Mouse (Mus musculus): ENCODE results near the gene A930009A15Rik. TPM values are rescaled to one million over a fixed set of nuclear protein-coding genes. Genes with fewer than 3 reads are reported as not detected.
A peak's percentile ranks its signal among the peaks of the same experiment; 100 is the strongest.

Gene A930009A15Rik
- not detected in 2 replicates for polyA plus RNA-seq (2016; fragmentation: Nextera tagmentation; extraction: Ambion mirVana)

DNA sequence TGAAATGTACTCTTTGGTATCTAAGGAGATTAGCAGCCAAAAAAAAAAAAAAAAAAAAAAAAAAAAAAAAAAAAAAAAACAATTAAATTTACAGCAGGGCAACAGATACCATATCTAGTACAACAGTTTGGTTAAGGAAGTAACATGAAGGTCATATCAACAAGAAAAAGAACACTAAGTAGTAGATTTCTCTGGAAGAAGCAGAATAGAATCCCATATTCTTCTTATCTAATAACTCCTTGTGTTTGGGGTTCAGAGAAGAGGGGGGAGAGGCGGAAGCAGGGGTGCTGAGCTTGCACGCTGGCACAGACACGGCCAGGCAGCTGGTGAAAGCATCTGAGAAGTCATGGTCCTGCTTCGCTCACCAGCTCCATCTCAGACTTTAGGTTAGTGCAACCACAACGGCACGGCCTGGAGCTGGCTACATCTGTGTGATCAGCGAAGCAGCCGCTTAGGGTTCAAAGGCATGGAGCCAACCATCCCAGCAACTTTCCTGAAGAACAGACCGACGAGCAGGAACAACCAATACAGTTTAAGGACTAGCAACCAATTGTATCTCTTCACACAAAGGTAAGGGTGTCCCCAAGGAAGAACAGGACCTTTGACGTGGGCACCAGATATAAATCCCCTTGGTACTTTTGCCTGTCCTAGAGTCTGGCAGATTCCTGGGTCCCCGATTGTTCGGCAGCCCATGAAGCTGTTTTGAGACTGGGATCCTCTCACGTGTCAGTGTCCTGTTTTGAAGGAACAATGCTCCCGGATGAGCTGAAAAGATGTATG, at the start of gene A930009A15Rik:
Gene A930009A15Rik (plus strand): TSS at position 275 of the 780 bp plus-strand sequence.
- Histone ChIP-seq H3K9me3 (no peaks in the 10 kb centered on the region), H3K27me3 (replicated peaks; ENCODE audit: low read depth, poor library complexity, severe bottlenecking) (no peaks in the 10 kb centered on the region; the same call in none of the 2 replicates), H3K36me3 (replicated peaks) (no peaks in the 10 kb centered on the region), H3K27ac (replicated peaks) (no peak within 1 kb of the TSS; the same call in 1 of the 2 replicates), H3K4me3 (no peak within 1 kb of the TSS), H3K4me1 (peaks cover 7% of the 10 kb centered on the region)
- no peak for DNase-seq (ENCODE audit: low spot score)
- 81% methylated on average over 15 of the region's 15 CpGs for WGBS

DNA sequence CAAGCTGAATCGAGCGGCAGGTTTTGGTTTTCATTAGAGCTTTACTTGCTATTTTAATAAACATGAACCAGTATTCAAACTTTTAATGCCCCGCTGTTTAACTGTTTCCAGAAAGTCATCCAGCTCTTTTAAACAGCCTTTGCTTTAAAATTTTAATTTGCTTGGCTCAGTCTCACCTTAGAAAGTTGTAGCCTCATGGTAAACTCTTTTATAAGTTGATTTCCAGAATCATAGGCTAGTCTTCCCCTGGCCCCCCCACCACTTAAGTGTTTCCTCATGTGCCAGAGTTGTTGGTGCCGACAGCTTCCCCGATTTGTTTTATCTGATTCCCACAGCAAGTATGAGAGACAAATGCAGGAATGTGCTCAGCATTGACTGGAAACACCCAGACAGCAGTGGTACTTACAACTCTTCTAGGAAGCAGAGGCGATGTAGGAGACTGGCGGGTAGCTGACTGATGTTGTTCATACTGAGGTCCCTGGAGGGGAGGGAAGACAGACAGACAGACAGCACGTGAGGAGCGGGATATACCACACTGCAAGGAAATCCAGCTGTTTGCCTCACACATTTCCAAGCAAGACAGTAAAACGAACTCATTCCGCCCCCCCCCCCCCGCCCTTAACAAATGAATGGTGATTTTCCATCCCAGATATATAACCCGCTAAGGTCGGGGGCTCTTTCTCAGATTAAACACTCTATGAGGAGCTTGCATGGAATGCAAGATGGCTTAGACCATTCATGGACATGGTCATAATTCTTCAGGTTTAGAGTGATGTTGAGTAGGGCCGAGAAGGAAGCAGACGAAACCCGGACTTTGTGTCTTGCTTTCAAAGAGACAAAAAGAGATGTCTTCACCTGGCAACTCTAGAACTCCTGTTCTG, 49.3 kb upstream of the A930009A15Rik start:
- 47% methylated on average over 17 of the region's 17 CpGs for WGBS
- Histone ChIP-seq H3K4me3 (0 out of 2 replicates have a peak overlapping the region, but pooled peaks have one; percentile 23), H3K27ac (replicated peaks) (peak overlapping the region; percentile 78)

DNA sequence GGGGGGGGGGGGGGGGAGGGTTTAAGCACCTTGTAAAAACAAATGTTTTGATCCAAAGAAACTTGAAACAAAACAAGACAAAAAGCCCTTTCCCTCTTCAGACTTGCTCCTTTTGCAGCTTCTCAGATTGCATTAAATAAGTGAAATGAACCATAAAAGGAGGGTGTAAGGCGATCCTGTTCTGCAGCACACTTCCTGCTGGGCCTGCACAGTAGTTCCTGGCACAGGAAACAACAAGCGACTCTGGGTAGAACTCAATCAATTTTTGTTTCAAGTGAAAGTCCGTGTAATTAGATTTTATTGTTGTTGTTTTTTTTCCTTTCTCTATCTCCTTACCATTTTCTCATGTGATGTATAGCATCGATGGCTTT, 48.7 kb upstream of the A930009A15Rik start:
- peaks cover 31% of the 10 kb centered on the region for H3K4me1 ChIP-seq
- H3K27me3 ChIP-seq (replicated peaks; ENCODE audit: low read depth, poor library complexity, severe bottlenecking), result 0 out of 2 replicates have a peak, but pooled peaks cover 4% of the 10 kb centered on the region
- H3K36me3 ChIP-seq (replicated peaks), result no peaks in the 10 kb centered on the region
- peak overlapping the region; percentile 78 for H3K27ac ChIP-seq (replicated peaks)
- DNase-seq (ENCODE audit: low spot score), result peak; percentile 24
- no peaks in the 10 kb centered on the region for H3K9me3 ChIP-seq
- WGBS, result 19% methylated on average over 4 of the region's 4 CpGs
- no peak overlapping the region for H3K4me3 ChIP-seq

More for the DNA sequence above, 49.3 kb upstream of the A930009A15Rik start:
- peak; percentile 48 for DNase-seq (ENCODE audit: low spot score)
- H3K9me3 ChIP-seq, result no peaks in the 10 kb centered on the region
- H3K4me1 ChIP-seq, result peaks cover 31% of the 10 kb centered on the region
- no peaks in the 10 kb centered on the region for H3K36me3 ChIP-seq (replicated peaks)
- 0 out of 2 replicates have a peak, but pooled peaks cover 4% of the 10 kb centered on the region for H3K27me3 ChIP-seq (replicated peaks; ENCODE audit: low read depth, poor library complexity, severe bottlenecking)

DNA sequence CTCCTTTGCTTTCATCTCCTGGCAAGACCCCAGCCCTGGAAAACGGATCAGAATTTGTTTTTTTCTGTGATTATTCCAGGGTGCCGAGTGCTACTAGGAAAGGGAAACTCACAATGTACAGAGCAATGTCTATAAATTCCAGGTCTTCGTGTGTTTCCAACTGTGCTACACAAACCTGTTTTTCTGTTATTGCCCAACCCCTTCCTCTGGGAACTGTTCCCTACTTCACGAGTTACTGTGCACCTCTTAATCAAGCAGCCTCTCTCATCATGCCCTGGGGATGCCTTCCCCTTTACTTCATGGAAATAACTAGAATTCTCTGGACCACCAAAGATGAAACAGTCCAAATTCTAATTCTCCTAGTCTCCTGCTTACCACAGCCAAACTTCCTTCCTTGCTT, 40.9 kb upstream of the A930009A15Rik start:
- Histone ChIP-seq H3K36me3 (replicated peaks) (no peaks in the 10 kb centered on the region), H3K4me3 (no peak overlapping the region), H3K27ac (replicated peaks) (no peak overlapping the region), H3K27me3 (replicated peaks; ENCODE audit: low read depth, poor library complexity, severe bottlenecking) (no peaks in the 10 kb centered on the region), H3K4me1 (no peaks in the 10 kb centered on the region), H3K9me3 (no peaks in the 10 kb centered on the region)
- DNase-seq (ENCODE audit: low spot score), result no peak
- 72% methylated on average over 4 of the region's 4 CpGs for WGBS

DNA sequence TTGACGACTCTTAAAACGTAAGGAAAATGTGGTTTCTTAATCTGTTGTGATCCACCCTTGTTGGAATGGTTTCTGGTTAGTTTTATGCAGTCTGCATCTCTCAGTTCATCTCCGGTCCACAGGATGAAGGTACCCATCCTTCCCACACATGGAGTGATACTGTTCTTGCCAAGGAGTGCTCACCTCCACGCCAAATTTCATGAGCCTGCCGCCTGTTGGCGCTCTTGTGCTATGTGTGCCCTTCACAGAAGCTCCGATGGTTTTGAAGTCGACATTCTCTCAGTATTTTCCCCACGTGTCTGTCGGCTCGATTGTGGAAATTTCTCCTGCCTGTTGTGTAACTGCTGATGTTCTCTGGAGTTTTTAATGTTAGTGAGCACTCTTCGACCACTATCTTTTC, 40.0 kb upstream of the A930009A15Rik start:
- no peak overlapping the region for H3K4me3 ChIP-seq
- no peaks in the 10 kb centered on the region for H3K36me3 ChIP-seq (replicated peaks)
- WGBS, result 90% methylated on average over 12 of the region's 12 CpGs
- DNase-seq (ENCODE audit: low spot score), result no peak
- H3K4me1 ChIP-seq, result no peaks in the 10 kb centered on the region
- no peak overlapping the region for H3K27ac ChIP-seq (replicated peaks)
- H3K27me3 ChIP-seq (replicated peaks; ENCODE audit: low read depth, poor library complexity, severe bottlenecking), result no peaks in the 10 kb centered on the region
- H3K9me3 ChIP-seq, result 0 out of 2 replicates have a peak, but pooled peaks cover 3% of the 10 kb centered on the region

DNA sequence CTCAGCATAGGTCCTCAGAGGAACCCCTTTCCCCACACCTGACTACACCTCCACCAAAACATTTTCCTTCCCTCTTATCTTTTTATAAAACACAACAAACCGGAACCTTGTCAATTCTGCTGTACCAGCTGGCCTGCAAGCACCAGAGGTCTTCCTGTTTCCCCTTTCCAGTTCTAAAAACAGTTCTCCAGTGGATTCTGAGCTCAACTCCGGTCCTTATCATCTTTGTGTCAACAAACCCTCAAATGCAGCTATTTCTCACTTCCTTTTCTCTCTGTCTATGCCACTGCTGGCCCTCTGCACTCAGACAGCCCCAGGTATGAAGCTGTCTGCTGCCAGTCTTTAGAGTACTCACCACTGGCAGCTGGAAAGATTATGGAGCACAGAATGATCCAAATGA, 39.0 kb upstream of the A930009A15Rik start:
- no peak for DNase-seq (ENCODE audit: low spot score)
- H3K27me3 ChIP-seq (replicated peaks; ENCODE audit: low read depth, poor library complexity, severe bottlenecking), result no peaks in the 10 kb centered on the region
- WGBS, result 60% methylated on average over 2 of the region's 2 CpGs
- no peak overlapping the region for H3K27ac ChIP-seq (replicated peaks)
- H3K4me3 ChIP-seq, result no peak overlapping the region
- H3K4me1 ChIP-seq, result no peaks in the 10 kb centered on the region
- H3K9me3 ChIP-seq, result 0 out of 2 replicates have a peak, but pooled peaks cover 3% of the 10 kb centered on the region
- H3K36me3 ChIP-seq (replicated peaks), result no peaks in the 10 kb centered on the region

DNA sequence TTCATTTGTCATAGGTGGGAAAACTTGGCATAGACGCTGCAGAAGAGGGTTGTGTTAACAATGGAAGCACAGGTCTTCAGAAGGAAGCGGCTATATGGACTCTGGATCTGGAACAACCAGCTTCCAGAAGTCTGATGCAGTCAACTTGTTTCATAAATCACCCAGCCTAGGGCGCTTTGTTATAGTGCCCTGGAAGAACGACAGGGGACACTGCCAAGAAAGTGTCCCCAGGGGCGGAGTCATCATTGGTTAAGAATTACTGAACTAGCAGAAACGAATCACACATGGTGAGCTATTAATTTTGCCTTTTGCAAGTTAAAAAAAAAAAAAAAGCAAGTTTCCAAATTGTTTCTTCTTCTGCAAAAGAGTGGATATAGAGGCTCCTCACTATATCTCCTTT, 26.9 kb upstream of the A930009A15Rik start:
- 86% methylated on average over 6 of the region's 6 CpGs for WGBS
- Histone ChIP-seq H3K4me1 (no peaks in the 10 kb centered on the region), H3K9me3 (no peaks in the 10 kb centered on the region), H3K27ac (replicated peaks) (no peak overlapping the region), H3K4me3 (no peak overlapping the region), H3K36me3 (replicated peaks) (no peaks in the 10 kb centered on the region), H3K27me3 (replicated peaks; ENCODE audit: low read depth, poor library complexity, severe bottlenecking) (no peaks in the 10 kb centered on the region)
- DNase-seq (ENCODE audit: low spot score), result no peak

DNA sequence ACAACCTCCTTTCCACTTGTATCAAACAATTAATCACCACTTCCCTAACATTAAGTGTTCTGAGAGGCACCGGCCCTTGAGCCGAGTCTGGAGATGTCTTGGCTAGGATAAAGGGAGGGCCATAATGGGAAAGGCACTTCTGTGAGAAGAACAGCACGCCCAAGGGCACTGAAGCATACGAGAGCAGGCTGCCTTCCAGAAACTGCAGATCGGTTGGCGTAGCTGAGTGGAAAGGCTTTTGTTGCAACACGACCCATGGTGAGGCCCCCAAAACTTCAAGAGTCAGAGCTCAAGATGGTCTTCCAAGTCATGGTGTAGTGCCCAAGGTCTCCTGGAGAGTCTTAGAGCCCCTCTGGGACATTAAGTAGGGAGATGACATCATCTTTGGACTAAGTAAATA, 19.5 kb upstream of the A930009A15Rik start:
- 76% methylated on average over 7 of the region's 7 CpGs for WGBS
- no peaks in the 10 kb centered on the region for H3K36me3 ChIP-seq (replicated peaks)

DNA sequence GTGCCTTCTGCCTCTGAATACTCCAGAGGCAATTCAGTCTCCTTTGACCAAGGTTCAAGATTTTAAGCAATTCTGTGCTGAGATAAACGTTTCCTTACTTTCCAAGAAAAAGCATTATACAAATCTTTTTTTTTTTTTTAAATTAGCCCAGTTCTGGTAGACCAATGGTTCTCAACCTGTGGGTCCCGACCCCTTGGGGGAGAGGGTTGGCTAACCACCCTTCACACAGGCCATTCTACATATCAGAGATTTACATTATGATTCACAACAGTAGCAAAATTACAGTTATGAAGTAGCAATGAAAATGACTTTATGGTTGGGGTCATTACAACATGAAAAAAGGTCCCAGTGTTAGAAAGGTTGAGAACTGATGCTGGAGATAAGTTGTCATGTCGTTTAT, 18.7 kb upstream of the A930009A15Rik start:
- Histone ChIP-seq H3K27me3 (replicated peaks; ENCODE audit: low read depth, poor library complexity, severe bottlenecking) (no peaks in the 10 kb centered on the region), H3K9me3 (no peaks in the 10 kb centered on the region), H3K4me3 (no peak overlapping the region), H3K36me3 (replicated peaks) (no peaks in the 10 kb centered on the region), H3K4me1 (0 out of 2 replicates have a peak, but pooled peaks cover 6% of the 10 kb centered on the region), H3K27ac (replicated peaks) (no peak overlapping the region)
- 82% methylated on average over 3 of the region's 3 CpGs for WGBS
- DNase-seq (ENCODE audit: low spot score), result no peak

More for the DNA sequence above, 19.5 kb upstream of the A930009A15Rik start:
- no peak overlapping the region for H3K4me3 ChIP-seq
- 0 out of 2 replicates have a peak, but pooled peaks cover 6% of the 10 kb centered on the region for H3K4me1 ChIP-seq
- no peaks in the 10 kb centered on the region for H3K27me3 ChIP-seq (replicated peaks; ENCODE audit: low read depth, poor library complexity, severe bottlenecking)
- no peaks in the 10 kb centered on the region for H3K9me3 ChIP-seq
- DNase-seq (ENCODE audit: low spot score), result no peak
- H3K27ac ChIP-seq (replicated peaks), result no peak overlapping the region

DNA sequence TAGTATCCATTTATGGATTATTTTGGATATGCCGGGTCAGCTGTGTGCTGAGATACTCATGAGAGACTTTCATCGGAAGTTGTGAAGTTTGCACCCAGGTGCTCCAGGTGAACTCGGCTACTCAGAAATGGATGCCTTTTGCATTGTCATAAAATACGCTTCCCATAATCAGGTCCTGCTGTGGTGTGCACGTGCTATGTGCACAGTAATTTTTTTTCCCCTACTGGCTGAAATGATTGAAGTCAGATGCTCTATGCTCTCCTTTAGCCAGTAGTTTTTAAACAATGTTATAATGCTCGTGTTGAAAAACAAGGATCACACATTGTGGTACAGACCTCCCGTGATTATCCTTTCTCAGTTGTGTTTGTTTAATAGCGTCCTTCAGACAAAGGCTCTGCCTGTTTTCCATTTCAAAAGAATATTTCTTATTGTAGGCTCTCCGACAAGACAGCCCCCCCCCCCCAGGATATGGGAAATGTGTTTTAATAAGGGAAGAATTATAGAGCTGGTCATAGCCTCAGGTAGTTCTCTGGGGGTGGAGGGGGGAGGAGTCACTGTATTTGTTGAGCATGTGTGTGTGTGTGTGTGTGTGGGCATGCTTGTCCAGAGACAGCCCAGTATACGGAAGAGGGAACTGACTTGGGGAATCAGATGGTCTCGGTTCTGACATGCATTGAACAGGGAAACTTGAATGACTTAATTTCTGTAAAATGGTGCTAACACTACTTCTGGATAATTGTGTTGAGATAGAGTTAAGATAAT, 16.3 kb upstream of the A930009A15Rik start:
- H3K27ac ChIP-seq (replicated peaks), result no peak overlapping the region
- WGBS, result 78% methylated on average over 11 of the region's 11 CpGs
- H3K4me3 ChIP-seq, result no peak overlapping the region
- no peak for DNase-seq (ENCODE audit: low spot score)
- no peaks in the 10 kb centered on the region for H3K36me3 ChIP-seq (replicated peaks)
- no peaks in the 10 kb centered on the region for H3K27me3 ChIP-seq (replicated peaks; ENCODE audit: low read depth, poor library complexity, severe bottlenecking)
- no peaks in the 10 kb centered on the region for H3K9me3 ChIP-seq
- H3K4me1 ChIP-seq, result peaks cover 17% of the 10 kb centered on the region

DNA sequence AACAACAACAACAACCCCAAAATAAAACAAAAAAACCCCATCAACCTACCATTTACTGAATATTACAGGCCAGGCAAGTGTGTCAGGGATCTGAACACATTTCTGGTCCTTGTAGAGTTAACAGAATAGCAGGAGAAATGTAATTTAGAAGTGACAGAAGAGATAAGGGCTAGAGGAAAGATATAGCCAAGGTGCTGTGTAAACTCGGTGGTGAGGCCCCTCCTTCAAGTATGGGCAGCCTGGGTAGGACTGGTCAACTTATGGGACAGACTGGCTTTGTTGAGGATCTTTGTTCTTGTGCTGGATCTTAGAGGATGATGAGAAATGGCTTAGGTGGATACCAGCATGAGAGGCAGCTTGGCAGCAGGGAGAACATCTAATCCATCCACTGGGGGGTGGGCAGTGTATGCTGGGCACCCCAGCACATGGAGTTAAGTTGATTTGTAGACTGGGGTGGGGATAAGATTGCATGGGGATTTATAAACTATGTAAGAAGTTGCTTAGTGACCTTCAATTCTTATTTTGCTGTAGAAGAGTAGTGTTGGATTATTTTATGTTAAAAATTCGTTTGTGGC, 14.5 kb upstream of the A930009A15Rik start:
- 65% methylated on average over 2 of the region's 2 CpGs for WGBS
- Histone ChIP-seq H3K27me3 (replicated peaks; ENCODE audit: low read depth, poor library complexity, severe bottlenecking) (no peaks in the 10 kb centered on the region), H3K4me1 (peaks cover 15% of the 10 kb centered on the region), H3K36me3 (replicated peaks) (no peaks in the 10 kb centered on the region), H3K4me3 (no peak overlapping the region), H3K9me3 (no peaks in the 10 kb centered on the region), H3K27ac (replicated peaks) (no peak overlapping the region)
- DNase-seq (ENCODE audit: low spot score), result no peak
